Mouse (Mus musculus) hematopoietic stem cell, adult 5-6 weeks (primary cell): ENCODE data around the gene Gas6. TPM values are rescaled to one million over a fixed set of nuclear protein-coding genes. Genes with fewer than 3 reads are reported as not detected.

ENCODE experiments used
- ATAC-seq, 2 experiments: fragments of 125-278 bp in 1 of 2; replicated peaks in 1 of 2; 2 replicates each; pipeline ENCODE4 v1.8.0; 2016 to 2017; ENCODE audit warnings: inconsistent platforms in 2 of 2, mild to moderate bottlenecking in 2 of 2, moderate number of reproducible peaks in 2 of 2, low read depth in 1 of 2, moderate TSS enrichment in 1 of 2; ENCODE audit not compliant: low FRiP score in 2 of 2, poor library complexity in 2 of 2, severe bottlenecking in 2 of 2, insufficient read depth in 1 of 2, low TSS enrichment in 1 of 2
- total RNA-seq: library from RNA; stranded (forward); fragments of 172-1452, 232-1000 nt; gene quantifications from 2 replicates; pipeline ENCODE4 v1.2.3, GENCODE M21; 2017

Gas6 gene
- 14.1 and 17.4 TPM in 2 replicates for total RNA-seq

DNA sequence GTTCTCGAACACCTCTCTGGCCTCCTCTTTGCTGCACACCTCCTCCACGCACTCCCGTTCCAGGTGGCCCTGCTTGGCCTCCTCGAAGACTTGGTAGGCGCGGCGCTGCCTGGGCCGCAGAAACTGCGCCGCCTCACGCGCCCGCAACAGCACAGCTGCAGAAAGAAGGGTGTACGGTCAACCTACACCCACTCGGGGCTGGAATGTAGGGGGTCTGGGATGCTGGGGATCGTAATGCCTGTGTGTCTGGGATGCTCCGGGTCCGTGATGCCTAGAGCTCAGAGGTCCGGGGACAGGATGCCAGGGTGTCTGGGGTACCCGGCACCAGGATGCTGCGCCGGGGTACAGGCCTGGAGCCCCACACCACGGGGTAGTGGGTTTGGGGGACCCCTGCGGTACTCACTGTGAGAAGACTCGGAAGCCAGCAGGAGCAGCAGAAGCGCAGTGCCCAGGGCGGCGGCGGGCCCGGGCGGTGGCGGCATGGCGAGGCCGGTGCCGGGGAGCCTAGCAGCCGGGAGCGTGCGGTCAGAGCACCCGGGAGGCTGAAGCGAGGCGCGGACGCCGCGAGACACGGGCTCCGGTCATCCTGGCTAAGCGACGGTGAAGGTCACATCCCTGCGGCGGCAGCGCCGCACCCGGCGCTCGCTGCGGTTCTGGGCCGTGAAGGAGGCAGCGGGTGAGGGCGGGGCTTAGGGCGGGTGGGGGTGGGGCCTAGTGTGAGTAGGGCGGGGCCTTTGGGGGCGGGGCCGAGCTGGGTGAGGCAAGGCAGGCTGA is at the start of gene Gas6:
Gene Gas6, minus strand, starts transcription at position 633 of the 774 bp plus-strand sequence.
- ATAC-seq, result peak; percentile 8 to 43; a peak in 3 of 4 replicates

GRCm38 (mm10) chr8:13541526-13541925 is 47.2 kb upstream of the Gas6 start:
- ATAC-seq, result no peak

DNA sequence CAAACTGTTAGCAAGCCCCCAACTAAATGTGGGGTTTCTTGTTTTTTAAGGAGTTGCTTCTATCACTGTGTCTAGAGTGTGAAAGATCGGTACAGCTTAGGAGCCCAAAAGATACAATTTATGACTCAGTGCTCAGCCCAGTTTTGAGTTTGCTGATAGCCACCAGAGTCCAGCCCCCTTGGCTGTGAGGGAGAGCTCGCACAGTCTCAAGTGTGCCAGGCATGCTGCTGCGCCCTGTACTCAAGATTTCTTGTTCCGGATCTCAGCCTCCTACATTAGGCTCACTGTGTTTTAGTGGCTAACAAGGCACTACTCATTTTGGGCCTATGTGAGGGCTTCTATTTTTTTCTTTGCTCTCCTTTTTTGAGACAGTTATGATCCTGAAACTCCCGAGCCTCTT is 45.8 kb upstream of the Gas6 start:
- ATAC-seq, result no peak

- no peak for ATAC-seq
Observed at GRCm38 (mm10) chr8:13538821-13539220, 44.5 kb upstream of the Gas6 start.

GRCm38 (mm10) chr8:13537102-13537501 is 42.8 kb upstream of the Gas6 start:
- ATAC-seq, result no peak

GRCm38 (mm10) chr8:13533123-13533522 is 38.8 kb upstream of the Gas6 start:
- no peak for ATAC-seq

DNA sequence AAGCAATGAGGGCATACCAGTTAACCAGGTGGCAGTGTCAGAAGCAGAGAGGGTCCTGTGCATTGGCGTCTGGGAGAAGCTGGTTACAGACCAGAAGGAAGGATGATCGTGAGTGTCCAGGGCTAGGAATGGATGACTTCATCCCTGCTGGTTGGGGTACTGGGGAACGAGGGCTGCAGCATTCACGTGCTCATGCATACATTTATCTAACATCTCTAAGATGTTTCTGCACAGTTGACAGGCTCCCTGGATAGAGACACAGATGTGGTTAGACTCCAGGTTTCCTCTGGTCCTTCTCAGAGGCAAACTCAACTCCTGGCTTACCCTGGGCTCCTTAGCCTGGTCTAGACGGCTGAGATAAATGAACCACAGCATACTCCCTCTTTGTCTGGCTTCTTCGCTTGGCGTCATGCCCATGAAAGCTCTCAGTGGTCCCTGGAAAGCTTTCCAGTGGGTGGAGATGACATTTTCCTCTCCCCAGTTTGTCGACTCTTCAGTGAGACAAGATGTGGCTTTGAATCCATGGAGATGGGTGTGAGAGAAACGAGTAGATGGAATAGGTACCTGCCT is 37.4 kb upstream of the Gas6 start:
- no peak; a peak in 1 of 4 replicates for ATAC-seq

DNA sequence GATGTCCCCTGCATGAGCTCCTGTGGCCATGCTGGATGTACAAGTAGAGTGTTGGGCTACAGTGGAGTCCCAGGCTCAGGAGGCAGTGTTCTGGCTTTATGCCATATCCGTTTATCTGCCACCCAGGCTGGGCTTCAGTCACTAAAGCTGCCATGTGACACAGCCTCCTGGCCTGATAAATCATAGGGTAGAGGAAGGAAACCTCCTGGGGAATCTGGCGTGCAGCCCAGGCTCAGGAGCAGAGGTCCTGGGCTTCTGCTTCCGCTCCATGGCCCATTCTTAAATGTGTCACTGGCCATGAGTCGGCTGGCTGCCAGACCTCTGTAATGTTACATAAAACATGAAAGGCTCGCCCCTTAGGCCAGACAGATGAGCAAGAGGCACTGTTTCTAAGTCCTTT is 36.7 kb upstream of the Gas6 start:
- ATAC-seq, result peak; percentile 94 to 96

DNA sequence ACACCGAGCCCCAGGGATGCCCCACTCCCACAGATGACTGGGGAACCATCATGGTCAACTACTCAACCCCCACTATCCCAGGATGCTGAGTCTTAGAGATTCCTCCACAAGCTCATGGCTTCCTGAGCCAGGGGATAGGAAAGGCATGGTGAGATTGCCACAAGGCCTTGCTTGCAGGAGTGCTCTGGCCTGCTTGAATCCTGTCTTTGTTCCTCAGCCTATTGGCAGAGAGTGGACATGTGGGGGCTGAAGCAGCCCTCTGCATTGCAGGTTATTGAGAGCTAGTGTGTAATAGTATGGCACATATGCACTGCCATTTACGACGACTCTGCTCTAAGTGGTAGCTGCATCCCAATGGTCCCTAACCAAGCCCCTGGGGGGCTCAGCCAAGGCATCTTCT is 36.1 kb upstream of the Gas6 start:
- ATAC-seq, result no peak

DNA sequence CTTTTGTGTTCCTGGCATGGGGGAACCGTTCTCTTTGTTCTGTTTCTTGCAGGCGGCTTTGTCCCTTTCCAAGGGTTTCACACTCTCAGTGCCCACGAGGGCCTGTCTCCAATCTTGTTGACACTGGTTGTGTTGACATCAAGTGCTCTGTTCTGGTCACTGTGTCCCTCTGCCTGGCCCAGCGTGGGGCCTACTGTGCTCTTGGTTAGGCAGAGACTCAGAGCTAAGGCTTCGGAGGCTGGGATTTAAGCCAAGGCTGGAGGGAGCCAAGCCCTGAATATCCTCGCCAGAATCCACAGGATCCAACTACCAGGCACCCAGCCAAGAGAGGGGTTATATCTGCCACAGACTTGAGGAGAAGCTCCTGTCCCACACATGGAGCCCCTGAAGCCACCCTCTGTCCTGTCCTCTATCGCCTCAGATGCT is 35.6 kb upstream of the Gas6 start:
- ATAC-seq, result no peak

GRCm38 (mm10) chr8:13529011-13529840 is 34.9 kb upstream of the Gas6 start:
- no peak for ATAC-seq

DNA sequence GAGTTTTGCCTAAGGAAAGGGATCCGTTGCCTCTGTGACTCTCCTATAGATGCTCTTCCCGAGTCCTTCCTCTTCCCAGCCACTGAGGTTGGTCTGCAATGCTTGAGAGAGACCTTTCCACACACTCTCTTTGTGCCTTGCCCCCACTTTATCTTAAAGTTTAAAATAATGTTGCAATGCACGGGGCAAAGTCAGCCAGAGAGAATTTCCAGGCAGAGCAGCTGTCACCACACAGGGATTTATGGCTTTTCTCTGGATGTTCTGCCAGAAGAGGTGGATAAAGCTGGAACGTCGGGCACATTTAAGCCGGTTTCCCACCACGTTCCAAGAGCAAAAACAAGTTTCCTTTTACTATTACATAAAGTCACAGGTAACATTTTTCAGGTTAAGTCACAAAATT is 27.1 kb upstream of the Gas6 start:
- ATAC-seq, result no peak

DNA sequence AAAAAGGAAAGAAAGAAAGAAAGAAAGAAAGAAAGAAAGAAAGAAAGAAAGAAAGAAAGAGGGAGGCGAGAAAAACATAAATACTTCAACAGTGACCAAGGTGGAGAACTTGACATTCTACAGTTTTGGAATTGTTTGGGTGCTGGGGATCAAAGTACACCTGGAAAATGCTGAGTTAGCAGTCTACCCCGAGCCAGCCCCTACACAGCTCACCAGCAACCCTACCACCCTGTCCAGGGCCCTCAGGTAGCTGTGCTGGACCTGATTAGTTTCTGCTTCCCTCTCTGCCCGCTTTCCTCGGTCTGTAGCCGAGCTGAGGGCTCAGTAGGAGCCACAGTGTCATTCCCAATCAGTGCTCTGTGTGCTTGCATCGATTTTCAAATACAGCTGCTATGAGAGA is 26.1 kb upstream of the Gas6 start:
- no peak for ATAC-seq

GRCm38 (mm10) chr8:13519503-13519902 is 25.2 kb upstream of the Gas6 start:
- no peak for ATAC-seq

GRCm38 (mm10) chr8:13517284-13517781 is 23.0 kb upstream of the Gas6 start:
- ATAC-seq, result no peak

DNA sequence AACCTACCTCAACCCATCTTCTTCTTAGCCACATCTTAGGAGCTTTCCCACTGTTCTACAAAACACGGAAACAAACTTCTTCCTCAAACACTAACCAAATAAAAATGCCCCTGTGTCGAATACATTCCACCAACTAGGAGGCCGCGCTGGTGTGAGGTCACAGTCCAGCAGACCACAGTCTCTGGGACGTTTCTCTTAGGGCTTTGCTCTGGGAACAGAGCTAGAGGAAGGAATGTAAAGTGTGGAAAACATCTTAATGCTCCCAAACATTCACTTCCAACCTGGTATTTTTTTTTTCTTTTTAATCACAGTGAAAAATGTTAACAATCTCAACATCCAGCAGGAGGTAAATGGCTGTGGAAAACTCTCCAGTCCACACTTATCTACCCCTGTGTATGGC is 22.4 kb upstream of the Gas6 start:
- no peak for ATAC-seq

DNA sequence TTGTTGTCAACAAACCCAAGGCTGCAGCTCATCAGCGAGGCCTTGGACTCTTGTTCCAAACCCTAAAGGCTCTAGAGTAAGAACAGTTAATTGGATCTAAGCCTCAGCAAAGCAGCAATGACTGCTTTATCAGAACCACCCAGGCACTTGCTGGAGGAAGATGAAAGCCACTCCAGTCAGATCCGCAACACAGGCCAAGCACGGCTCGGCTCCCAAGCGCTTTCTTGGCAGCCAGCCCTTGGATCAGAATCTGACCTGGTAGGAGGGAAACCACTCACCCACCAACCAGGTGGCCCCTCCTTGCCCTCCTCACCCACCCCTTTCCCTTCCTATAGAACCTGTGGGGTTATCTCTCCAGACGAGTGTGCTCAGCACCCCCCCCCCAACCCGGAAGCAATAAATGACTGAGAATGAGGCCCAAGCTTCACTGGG is 21.7 kb upstream of the Gas6 start:
- ATAC-seq, result peak; percentile 51 to 68
